Mouse (Mus musculus): Measurements from ENCODE around the gene Lsamp. TPM values are rescaled to one million over a fixed set of nuclear protein-coding genes. Genes with fewer than 3 reads are reported as not detected.

Gene Lsamp
- polyA plus RNA-seq, 1 experiment = 0.04 TPM

DNA sequence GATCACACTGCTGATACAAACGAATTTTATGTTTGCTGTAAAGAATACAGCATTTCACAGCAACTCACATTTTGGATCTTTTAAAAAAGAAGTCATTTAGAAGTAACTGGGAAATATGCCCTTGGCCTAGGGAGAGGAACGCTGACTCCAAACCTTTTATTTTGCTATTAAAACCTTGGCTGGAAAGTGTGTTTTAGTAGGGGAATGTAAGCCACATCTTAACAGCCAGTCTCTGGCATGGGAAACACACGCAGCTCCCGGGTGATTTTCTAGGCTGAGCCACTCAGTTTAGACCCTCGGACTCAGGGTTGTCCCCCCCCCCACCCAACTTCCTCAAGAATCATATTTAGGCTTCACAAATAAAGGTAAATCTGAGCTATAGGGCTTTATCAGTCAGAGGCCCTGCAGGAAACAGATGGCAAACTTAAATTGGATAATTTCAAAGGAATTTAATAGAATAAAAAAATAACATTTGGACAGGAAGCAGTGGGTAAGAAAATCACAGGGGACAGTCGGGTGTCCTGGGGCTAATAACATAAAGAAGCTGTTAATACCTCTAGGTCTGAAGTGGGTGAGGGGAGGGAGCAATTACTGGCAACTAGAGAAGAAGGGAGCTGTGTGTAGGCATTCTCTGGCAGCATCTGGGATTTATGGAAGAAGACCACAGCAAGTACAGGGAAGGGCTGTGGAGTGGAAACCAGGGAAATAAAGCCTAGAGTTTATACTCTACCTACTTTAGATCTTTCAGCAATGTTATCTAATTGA lies 1933.1 kb downstream of the Lsamp start:
- Histone ChIP-seq H3K4me1 (ENCODE audit: control insufficient read depth, insufficient read depth, insufficient read length) (no peaks in the 10 kb centered on the region), H3K27me3 (ENCODE audit: control insufficient read depth, insufficient read depth, low read length) (no peaks in the 10 kb centered on the region), H3K27ac (ENCODE audit: insufficient read depth, low read length) (no peak overlapping the region), H3K36me3 (ENCODE audit: control insufficient read depth, insufficient read depth, low read length) (no peaks in the 10 kb centered on the region), H3K4me3 (ENCODE audit: extremely low read depth, insufficient read depth, insufficient read length) (no peak overlapping the region)
- TF ChIP-seq CTCF (IDR thresholded peaks at IDR 0.05; ENCODE audit: extremely low read depth, insufficient read depth, insufficient read length, insufficient replicate concordance) = no peak
- 62% methylated on average over 6 of the region's 6 CpGs for WGBS
- DNase-seq (ENCODE audit: low read depth in 1 of 2, low spot score in 2 of 2) = no peak

DNA sequence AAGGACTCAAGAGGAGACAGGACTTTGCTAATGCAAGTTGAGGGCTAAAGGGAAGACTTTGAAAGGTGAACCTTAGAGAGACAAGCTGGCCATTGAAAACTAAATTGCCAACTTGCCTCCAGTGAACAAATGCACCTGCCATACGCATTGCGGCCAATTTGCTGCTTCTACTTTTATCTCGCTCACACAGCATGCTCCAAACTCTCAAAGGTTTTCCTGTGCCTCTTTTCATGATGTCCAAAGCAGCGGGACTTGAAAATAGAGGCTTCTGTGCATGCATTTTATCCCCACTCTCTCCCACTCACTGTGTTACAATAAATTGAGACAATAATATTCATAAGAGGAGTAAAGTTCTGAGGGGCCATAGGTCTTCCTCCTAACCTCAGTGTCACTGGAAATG lies 1945.4 kb downstream of the Lsamp start:
- Histone ChIP-seq H3K36me3 (ENCODE audit: control insufficient read depth, insufficient read depth, low read length) (no peaks in the 10 kb centered on the region), H3K27me3 (ENCODE audit: control insufficient read depth, insufficient read depth, low read length) (no peaks in the 10 kb centered on the region), H3K4me3 (ENCODE audit: extremely low read depth, insufficient read depth, insufficient read length) (no peak overlapping the region), H3K27ac (ENCODE audit: insufficient read depth, low read length) (no peak overlapping the region), H3K4me1 (ENCODE audit: control insufficient read depth, insufficient read depth, insufficient read length) (no peaks in the 10 kb centered on the region)
- TF ChIP-seq POLR2A (IDR thresholded peaks at IDR 0.05; ENCODE audit: low read depth, low read length) (no peak), CTCF (IDR thresholded peaks at IDR 0.05; ENCODE audit: extremely low read depth, insufficient read depth, insufficient read length, insufficient replicate concordance) (no peak)
- 87% methylated on average over 4 of the region's 4 CpGs for WGBS
- no peak for DNase-seq (ENCODE audit: low read depth in 1 of 2, low spot score in 2 of 2)

DNA sequence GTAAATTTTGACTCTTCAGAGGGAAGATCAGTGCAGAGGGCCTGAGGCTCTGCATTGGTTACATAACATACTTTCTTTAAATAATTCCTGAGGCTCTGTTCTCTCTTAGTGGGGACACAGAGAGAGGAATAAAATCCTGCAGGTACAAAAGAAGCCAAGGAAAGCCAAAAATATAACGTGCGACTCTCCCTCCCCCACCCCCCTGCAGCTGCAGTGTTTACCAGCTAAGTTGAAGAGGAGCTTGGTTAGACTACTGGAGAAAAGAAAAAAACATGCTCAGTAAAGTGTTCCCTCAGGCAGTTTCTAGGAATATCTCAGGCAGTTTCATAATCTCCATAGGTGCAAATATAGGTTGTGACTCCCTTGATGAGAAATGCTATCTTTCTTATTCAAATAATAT lies 1951.5 kb downstream of the Lsamp start:
- no peaks in the 10 kb centered on the region for H3K36me3 ChIP-seq (ENCODE audit: control insufficient read depth, insufficient read depth, low read length)
- TF ChIP-seq POLR2A (IDR thresholded peaks at IDR 0.05; ENCODE audit: low read depth, low read length) (no peak), CTCF (IDR thresholded peaks at IDR 0.05; ENCODE audit: extremely low read depth, insufficient read depth, insufficient read length, insufficient replicate concordance) (no peak)
- H3K27me3 ChIP-seq (ENCODE audit: control insufficient read depth, insufficient read depth, low read length) = no peaks in the 10 kb centered on the region
- no peak overlapping the region for H3K27ac ChIP-seq (ENCODE audit: insufficient read depth, low read length)
- H3K4me1 ChIP-seq (ENCODE audit: control insufficient read depth, insufficient read depth, insufficient read length) = no peaks in the 10 kb centered on the region
- WGBS = 76% methylated on average over 2 of the region's 2 CpGs
- DNase-seq (ENCODE audit: low read depth in 1 of 2, low spot score in 2 of 2) = no peak
- H3K4me3 ChIP-seq (ENCODE audit: extremely low read depth, insufficient read depth, insufficient read length) = no peak overlapping the region

- Histone ChIP-seq H3K4me3 (ENCODE audit: extremely low read depth, insufficient read depth, insufficient read length) (no peak overlapping the region), H3K27ac (ENCODE audit: insufficient read depth, low read length) (no peak overlapping the region), H3K27me3 (ENCODE audit: control insufficient read depth, insufficient read depth, low read length) (no peaks in the 10 kb centered on the region), H3K36me3 (ENCODE audit: control insufficient read depth, insufficient read depth, low read length) (no peaks in the 10 kb centered on the region), H3K4me1 (ENCODE audit: control insufficient read depth, insufficient read depth, insufficient read length) (no peaks in the 10 kb centered on the region)
- no peak for TF ChIP-seq CTCF (IDR thresholded peaks at IDR 0.05; ENCODE audit: extremely low read depth, insufficient read depth, insufficient read length, insufficient replicate concordance)
- no peak for TF ChIP-seq POLR2A (IDR thresholded peaks at IDR 0.05; ENCODE audit: low read depth, low read length)
- WGBS = 83% methylated on average over 3 of the region's 3 CpGs
- no peak for DNase-seq (ENCODE audit: low read depth in 1 of 2, low spot score in 2 of 2)
These were observed 1952.9 kb downstream of the Lsamp start for GRCm38 (mm10) chr16:41936908-41937595.

GRCm38 (mm10) chr16:41937596-41937990 lies 1953.4 kb downstream of the Lsamp start:
- H3K27me3 ChIP-seq (ENCODE audit: control insufficient read depth, insufficient read depth, low read length) = no peaks in the 10 kb centered on the region
- 87% methylated on average over 1 of the region's 1 CpGs for WGBS
- H3K36me3 ChIP-seq (ENCODE audit: control insufficient read depth, insufficient read depth, low read length) = no peaks in the 10 kb centered on the region
- no peak overlapping the region for H3K27ac ChIP-seq (ENCODE audit: insufficient read depth, low read length)
- no peaks in the 10 kb centered on the region for H3K4me1 ChIP-seq (ENCODE audit: control insufficient read depth, insufficient read depth, insufficient read length)
- DNase-seq (ENCODE audit: low read depth in 1 of 2, low spot score in 2 of 2) = no peak
- H3K4me3 ChIP-seq (ENCODE audit: extremely low read depth, insufficient read depth, insufficient read length) = no peak overlapping the region
- TF ChIP-seq CTCF (IDR thresholded peaks at IDR 0.05; ENCODE audit: extremely low read depth, insufficient read depth, insufficient read length, insufficient replicate concordance) (no peak), POLR2A (IDR thresholded peaks at IDR 0.05; ENCODE audit: low read depth, low read length) (no peak)

GRCm38 (mm10) chr16:41938258-41938657 lies 1954.1 kb downstream of the Lsamp start:
- WGBS = 83% methylated on average over 5 of the region's 5 CpGs
- H3K27ac ChIP-seq (ENCODE audit: insufficient read depth, low read length) = no peak overlapping the region
- no peaks in the 10 kb centered on the region for H3K36me3 ChIP-seq (ENCODE audit: control insufficient read depth, insufficient read depth, low read length)
- no peak overlapping the region for H3K4me3 ChIP-seq (ENCODE audit: extremely low read depth, insufficient read depth, insufficient read length)
- TF ChIP-seq CTCF (IDR thresholded peaks at IDR 0.05; ENCODE audit: extremely low read depth, insufficient read depth, insufficient read length, insufficient replicate concordance) = no peak
- no peak for TF ChIP-seq POLR2A (IDR thresholded peaks at IDR 0.05; ENCODE audit: low read depth, low read length)
- no peaks in the 10 kb centered on the region for H3K4me1 ChIP-seq (ENCODE audit: control insufficient read depth, insufficient read depth, insufficient read length)
- H3K27me3 ChIP-seq (ENCODE audit: control insufficient read depth, insufficient read depth, low read length) = no peaks in the 10 kb centered on the region
- no peak for DNase-seq (ENCODE audit: low read depth in 1 of 2, low spot score in 2 of 2)
